Mouse (Mus musculus): ENCODE measurements around the gene Gm29735.
"Not testable (repeated sequence)": the region's sequence is repeated elsewhere in the genome, so short reads cannot be mapped to it uniquely, and the experiment has no call there.

DNA sequence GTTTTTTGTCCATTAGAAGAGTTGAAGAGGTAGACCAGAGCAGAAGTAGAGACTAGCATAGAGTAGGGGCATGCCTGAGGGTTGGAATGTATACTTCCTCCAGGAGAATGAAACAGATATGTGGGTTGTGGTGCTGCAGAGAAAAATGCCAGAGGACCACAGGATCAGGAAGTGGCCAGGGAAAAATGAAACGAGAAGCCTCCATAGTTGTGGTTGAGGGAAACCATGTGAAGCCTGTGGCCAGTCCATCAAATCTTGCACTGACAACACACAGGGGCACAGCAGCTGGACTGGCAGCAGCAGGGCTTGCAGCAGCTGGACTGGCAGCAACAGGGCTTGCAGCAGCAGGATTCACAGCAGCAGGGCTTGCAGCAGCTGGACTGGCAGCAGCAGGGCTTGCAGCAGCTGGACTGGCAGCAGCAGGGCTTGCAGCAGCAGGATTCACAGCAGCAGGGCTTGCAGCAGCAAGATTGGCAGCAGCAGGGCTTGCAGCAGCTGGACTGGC lies 13.4 kb downstream of the Gm29735 start:
- not testable (repeated sequence) for TF ChIP-seq POLR2A (IDR thresholded peaks at IDR 0.05; ENCODE audit: borderline replicate concordance, low read depth, low read length); CTCF (IDR thresholded peaks at IDR 0.05; ENCODE audit: low read depth, low read length)

Data from bone marrow macrophage, adult 2 months (primary cell).